Mouse (Mus musculus) spleen, postnatal 0 days (tissue): ENCODE results near the gene Bfar. TPM values are rescaled to one million over a fixed set of nuclear protein-coding genes. Genes with fewer than 3 reads are reported as not detected.

ENCODE experiments used
- polyA plus RNA-seq: library from polyadenylated mRNA; unstranded; fragments of >200 nt; fragmentation: Nextera tagmentation; extraction: Ambion mirVana; gene quantifications from 2 replicates; pipeline ENCODE4 v1.2.1, GENCODE M21; 2015

The Bfar gene
- 19.7 and 23.5 TPM in 2 replicates for polyA plus RNA-seq

DNA sequence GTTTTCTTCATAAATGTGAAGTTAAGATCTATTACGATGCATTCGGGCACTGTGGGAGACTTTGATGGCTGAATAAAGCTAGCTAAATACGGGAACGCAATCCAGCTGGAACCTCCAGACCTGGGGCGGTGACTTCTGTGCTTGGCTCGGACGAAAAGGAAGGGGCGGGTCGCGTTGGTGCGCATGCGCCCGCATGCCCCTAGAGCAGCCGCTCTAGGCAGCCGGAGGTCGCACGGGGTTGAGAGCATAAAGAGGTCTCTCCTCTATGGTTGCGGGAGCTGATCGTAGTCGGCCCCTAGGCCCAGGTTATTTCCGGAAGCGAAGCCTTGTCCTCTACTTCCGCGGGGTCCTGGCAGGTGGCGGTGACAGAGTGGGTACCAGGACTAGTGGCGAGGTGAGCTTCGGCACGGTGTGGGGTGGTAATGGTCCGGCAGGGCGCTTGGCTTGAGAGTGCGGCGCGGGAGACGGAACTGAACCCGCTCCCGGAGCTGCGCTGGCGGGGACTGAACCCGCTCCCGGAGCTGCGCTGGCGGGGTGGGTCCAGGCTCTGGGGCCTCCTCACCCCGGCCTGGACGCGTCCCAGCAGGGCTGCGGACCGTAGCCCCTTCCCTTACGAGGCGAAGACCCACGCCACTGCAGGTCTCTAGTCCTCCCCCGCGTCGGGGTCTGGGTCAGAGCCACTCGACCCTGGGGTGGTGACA, at the start of gene Bfar, which contains the start of gene 3110001I22Rik:
Gene Bfar (plus strand): TSS at position 174 of the 701 bp plus-strand sequence.
Gene 3110001I22Rik (plus strand): TSS at position 245 of the 701 bp plus-strand sequence.

GRCm38 (mm10) chr16:13667878-13668343, 3.7 kb upstream of the Bfar start, which contains the start of gene Parn:
Gene Parn (minus strand): TSS chr16:13668170.

DNA sequence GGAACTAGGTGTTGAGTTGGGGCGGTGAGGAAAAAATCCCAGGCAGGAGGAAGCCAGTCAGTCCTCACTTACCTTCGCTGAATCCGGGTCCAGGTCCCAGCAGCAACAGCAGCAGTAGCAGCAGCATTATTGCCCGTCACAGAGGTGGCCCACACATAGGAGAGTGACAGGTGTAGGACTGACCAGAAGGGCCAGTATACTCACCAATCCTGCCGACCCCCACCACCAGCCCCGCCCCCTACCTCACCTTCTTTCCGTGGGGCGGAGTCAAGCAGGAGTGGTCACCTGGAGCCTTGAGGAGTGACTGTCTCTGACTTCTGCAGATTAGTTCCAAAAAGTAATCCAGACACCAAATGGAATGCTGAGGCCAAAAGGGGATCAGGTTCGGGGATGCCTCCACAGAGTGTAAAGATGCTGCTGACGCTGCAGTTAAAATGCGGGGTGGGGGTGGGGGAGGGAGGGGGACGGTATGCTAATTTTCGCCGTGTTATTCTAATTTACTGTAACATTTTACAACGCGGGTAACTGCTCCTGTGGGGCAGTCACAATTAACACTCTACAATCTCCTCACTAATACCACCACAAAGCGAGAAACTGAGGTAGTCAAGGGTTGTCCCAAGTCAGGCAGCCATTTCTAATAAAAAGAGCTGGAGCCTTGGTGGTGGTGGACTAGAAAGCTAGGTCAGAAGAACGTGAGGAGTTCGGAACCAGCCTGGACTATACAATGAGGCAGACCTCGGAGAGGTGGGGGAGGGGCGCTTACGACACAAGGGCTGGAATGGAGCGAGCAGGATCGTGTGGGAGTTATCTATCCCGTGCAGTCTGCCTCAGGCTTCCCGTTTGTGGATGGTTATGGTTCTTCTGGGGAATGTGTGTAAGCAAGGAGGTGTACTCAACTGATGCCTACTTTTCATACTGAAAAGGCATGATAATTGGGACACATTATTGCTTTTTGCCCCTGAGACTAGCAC, 58.9 kb downstream of the Bfar start, which contains the start of gene Pla2g10:
Gene Pla2g10 (minus strand): TSS at position 699 of the 971 bp plus-strand sequence.

Other genes with a start within 250 kb of the Bfar start
- gene Parn, start 3.7 kb upstream of the Bfar start, polyA plus RNA-seq: 22.3 and 24.7 TPM in 2 replicates
- 3.2 and 4.3 TPM in 2 replicates for gene 3110001I22Rik, start 71 bp downstream of the Bfar start, polyA plus RNA-seq
- not detected in 2 replicates for gene Pla2g10, start 59.1 kb downstream of the Bfar start, polyA plus RNA-seq
- gene Rrn3, start 108.8 kb downstream of the Bfar start, polyA plus RNA-seq: 28.2 and 28.3 TPM in 2 replicates
- gene Ntan1, start 147.0 kb downstream of the Bfar start, polyA plus RNA-seq: 65.9 and 71.8 TPM in 2 replicates
- 21.2 and 24.6 TPM in 2 replicates for gene Pdxdc1, start 231.3 kb downstream of the Bfar start, polyA plus RNA-seq
- gene Mpv17l, start 231.3 kb downstream of the Bfar start, polyA plus RNA-seq: 1.0 and 1.5 TPM in 2 replicates